Mouse (Mus musculus): ENCODE data around the gene Capn9. TPM values are rescaled to one million over a fixed set of nuclear protein-coding genes. Genes with fewer than 3 reads are reported as not detected.

Capn9 gene
- polyA plus RNA-seq, 1 experiment, result not detected

DNA sequence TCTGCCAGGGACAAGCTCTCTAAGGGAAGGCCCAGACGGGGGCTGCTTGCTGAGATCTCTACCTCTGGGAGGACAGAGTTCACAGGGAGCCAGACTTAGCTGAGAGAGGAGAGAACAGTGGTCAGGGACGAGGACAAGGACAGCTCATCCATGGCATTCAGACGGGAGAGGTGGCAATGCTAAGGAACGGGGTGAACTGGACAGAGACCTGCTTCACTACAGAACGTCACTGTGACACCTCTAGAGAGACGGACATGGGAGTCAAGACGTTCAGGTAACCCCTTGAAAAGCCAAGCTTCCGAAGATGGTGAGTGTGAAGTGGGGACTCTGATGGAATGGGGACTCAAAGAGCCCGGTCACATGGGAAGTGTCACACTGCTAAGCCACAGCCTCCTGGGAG, 50.3 kb downstream of the Capn9 start:
- Histone ChIP-seq H3K36me3 (ENCODE audit: control insufficient read depth) (no peaks in the 10 kb centered on the region), H3K27me3 (ENCODE audit: control insufficient read depth) (no peaks in the 10 kb centered on the region), H3K9me3 (ENCODE audit: control insufficient read depth, low read length) (no peaks in the 10 kb centered on the region), H3K4me3 (replicated peaks) (no peak overlapping the region), H3K4me1 (ENCODE audit: control insufficient read depth) (no peaks in the 10 kb centered on the region)
- TF ChIP-seq TAL1 (IDR thresholded peaks at IDR 0.05; ENCODE audit: low read length) (no peak), GATA1 (IDR thresholded peaks at IDR 0.05; ENCODE audit: low read length) (no peak)

DNA sequence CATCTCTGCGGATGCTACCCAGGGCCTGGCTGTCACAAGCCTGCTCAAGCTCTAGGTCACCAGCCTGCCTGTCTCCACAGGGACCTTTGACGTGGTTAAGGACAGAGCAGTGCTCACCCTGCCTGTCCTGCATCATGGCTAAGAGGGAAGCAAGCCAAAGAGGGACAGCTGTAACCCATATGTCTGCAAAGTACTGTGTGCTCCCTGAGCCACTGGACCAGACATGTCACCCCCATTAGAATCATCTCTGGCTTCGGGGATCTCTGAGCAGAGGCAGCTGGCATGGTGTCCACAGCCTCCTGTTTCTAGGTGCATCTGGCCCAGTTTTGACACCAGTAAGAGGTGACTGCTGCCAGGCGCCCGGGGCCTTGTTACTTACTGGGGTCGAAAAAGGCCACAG, 54.6 kb downstream of the Capn9 start:
- H3K4me1 ChIP-seq (ENCODE audit: control insufficient read depth), result peaks cover 3% of the 10 kb centered on the region; the same call in 1 of the 2 replicates
- TF ChIP-seq GATA1 (IDR thresholded peaks at IDR 0.05; ENCODE audit: low read length), result no peak
- no peak for TF ChIP-seq TAL1 (IDR thresholded peaks at IDR 0.05; ENCODE audit: low read length)
- no peaks in the 10 kb centered on the region for H3K9me3 ChIP-seq (ENCODE audit: control insufficient read depth, low read length)
- no peaks in the 10 kb centered on the region for H3K27me3 ChIP-seq (ENCODE audit: control insufficient read depth)
- no peak overlapping the region for H3K4me3 ChIP-seq (replicated peaks)
- H3K36me3 ChIP-seq (ENCODE audit: control insufficient read depth), result peaks cover 6% of the 10 kb centered on the region

DNA sequence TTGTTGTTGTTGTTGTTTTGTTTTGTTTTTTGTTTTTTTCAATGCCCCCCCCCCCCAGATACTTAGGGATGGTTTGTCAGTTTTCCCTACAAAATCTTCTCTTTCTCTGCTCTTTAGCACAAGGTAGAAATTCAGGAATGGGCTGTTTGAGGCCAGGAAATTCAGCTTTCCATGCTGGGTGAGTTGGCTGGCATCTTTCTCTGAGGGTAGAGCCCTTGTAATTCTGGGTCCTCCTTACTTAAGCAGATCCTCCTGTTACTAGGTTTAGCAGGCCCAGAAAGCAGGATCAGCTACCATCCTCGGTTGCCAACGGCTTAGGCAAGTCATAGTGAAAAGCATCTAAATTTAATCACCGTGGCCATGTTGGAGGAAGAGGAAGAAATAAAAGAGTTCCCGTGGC, 55.0 kb downstream of the Capn9 start:
- H3K27me3 ChIP-seq (ENCODE audit: control insufficient read depth), result no peaks in the 10 kb centered on the region
- TF ChIP-seq GATA1 (IDR thresholded peaks at IDR 0.05; ENCODE audit: low read length) (no peak), TAL1 (IDR thresholded peaks at IDR 0.05; ENCODE audit: low read length) (no peak)
- no peak overlapping the region for H3K4me3 ChIP-seq (replicated peaks)

DNA sequence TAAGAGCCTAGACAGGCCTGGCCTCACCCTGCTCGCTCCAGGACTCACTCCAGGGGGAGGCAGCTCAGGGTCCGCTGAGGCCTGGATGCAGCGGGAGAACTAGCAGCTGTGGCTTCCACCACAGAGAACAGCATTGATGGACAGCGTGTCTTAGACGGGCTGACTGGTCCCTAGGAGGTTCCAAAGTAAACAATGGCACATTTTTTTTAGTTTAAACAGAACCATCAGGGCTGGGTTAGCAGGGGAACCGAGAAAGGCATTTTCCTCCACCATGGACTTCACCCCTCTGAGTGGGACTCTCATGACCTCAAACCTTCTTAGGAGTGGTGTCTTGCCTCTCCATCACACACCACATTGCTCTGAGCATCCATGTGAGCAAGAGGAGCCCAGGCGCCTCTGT, 56.1 kb downstream of the Capn9 start:
- Histone ChIP-seq H3K36me3 (ENCODE audit: control insufficient read depth) (peaks cover 19% of the 10 kb centered on the region), H3K27me3 (ENCODE audit: control insufficient read depth) (no peaks in the 10 kb centered on the region), H3K4me3 (replicated peaks) (no peak overlapping the region), H3K4me1 (ENCODE audit: control insufficient read depth) (peaks cover 3% of the 10 kb centered on the region; the same call in 1 of the 2 replicates), H3K9me3 (ENCODE audit: control insufficient read depth, low read length) (no peaks in the 10 kb centered on the region)
- TF ChIP-seq TAL1 (IDR thresholded peaks at IDR 0.05; ENCODE audit: low read length) (no peak), GATA1 (IDR thresholded peaks at IDR 0.05; ENCODE audit: low read length) (no peak)

More for the DNA sequence above, 55.0 kb downstream of the Capn9 start:
- H3K9me3 ChIP-seq (ENCODE audit: control insufficient read depth, low read length), result no peaks in the 10 kb centered on the region
- H3K4me1 ChIP-seq (ENCODE audit: control insufficient read depth), result peaks cover 3% of the 10 kb centered on the region; the same call in 1 of the 2 replicates
- peaks cover 9% of the 10 kb centered on the region for H3K36me3 ChIP-seq (ENCODE audit: control insufficient read depth)

- peaks cover 3% of the 10 kb centered on the region; the same call in 1 of the 2 replicates for H3K4me1 ChIP-seq (ENCODE audit: control insufficient read depth)
- H3K36me3 ChIP-seq (ENCODE audit: control insufficient read depth), result peaks cover 31% of the 10 kb centered on the region
- H3K4me3 ChIP-seq (replicated peaks), result no peak overlapping the region
- H3K9me3 ChIP-seq (ENCODE audit: control insufficient read depth, low read length), result no peaks in the 10 kb centered on the region
- no peaks in the 10 kb centered on the region for H3K27me3 ChIP-seq (ENCODE audit: control insufficient read depth)
- TF ChIP-seq GATA1 (IDR thresholded peaks at IDR 0.05; ENCODE audit: low read length) (no peak), TAL1 (IDR thresholded peaks at IDR 0.05; ENCODE audit: low read length) (no peak)
Observed at GRCm38 (mm10) chr8:124633001-124633703, 57.2 kb downstream of the Capn9 start.

DNA sequence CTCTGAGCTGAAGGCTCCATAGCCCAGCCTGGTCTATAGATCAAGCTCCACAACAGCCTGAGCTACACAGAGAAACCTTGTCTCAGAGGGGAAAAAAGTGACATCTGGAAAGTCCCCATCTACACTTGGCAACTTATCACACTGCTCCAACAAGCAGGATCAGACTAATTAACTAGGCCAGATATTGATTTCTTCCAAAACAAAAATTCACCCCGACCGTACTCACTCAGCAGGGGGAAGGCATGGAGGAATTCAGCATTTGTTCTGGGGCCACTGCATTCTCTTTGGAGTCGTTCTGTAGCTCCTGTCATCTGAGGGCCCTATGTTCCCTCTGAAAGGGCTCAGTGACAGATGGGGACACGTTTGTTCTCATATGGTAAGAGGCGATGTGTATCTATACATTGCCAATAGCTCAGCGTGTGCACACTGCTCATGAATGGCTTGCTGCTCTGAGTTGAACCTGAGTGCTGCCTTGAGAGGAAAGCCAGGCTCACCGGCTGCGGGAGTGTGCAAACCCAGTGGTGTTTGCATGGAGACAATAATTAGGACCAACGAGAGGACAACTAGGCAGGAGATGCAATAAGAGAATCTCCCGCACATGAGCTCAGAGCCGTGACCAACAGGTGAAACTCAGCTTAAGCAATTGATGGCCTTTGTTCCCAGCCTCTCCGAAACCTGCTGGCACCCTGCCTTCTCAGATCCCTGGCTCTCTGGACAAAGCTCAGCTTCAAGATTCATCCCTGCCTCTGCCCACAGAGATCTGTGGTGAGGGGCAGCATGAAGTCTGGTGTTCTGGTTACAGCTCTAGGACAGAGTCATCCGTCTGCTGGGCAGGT, 58.7 kb downstream of the Capn9 start:
- Histone ChIP-seq H3K9me3 (ENCODE audit: control insufficient read depth, low read length) (no peaks in the 10 kb centered on the region), H3K4me1 (ENCODE audit: control insufficient read depth) (peaks cover 3% of the 10 kb centered on the region; the same call in 1 of the 2 replicates), H3K4me3 (replicated peaks) (no peak overlapping the region), H3K36me3 (ENCODE audit: control insufficient read depth) (peaks cover 44% of the 10 kb centered on the region), H3K27me3 (ENCODE audit: control insufficient read depth) (no peaks in the 10 kb centered on the region)
- TF ChIP-seq GATA1 (IDR thresholded peaks at IDR 0.05; ENCODE audit: low read length), result no peak
- no peak for TF ChIP-seq TAL1 (IDR thresholded peaks at IDR 0.05; ENCODE audit: low read length)

DNA sequence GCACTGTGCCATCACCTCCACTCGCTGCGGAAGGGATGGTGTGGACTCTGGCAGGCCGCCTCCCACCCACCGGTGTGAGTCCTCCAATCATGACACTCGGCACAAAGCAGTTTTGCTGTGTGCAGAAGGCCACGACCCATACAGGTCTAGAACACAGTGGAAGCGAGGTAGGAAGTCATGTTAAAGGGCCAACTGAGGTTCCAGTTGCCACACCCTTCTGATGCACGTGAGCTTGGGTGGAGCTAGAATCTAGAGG, 59.3 kb downstream of the Capn9 start:
- H3K36me3 ChIP-seq (ENCODE audit: control insufficient read depth), result peaks cover 49% of the 10 kb centered on the region
- H3K4me1 ChIP-seq (ENCODE audit: control insufficient read depth), result peaks cover 3% of the 10 kb centered on the region; the same call in 1 of the 2 replicates
- TF ChIP-seq GATA1 (IDR thresholded peaks at IDR 0.05; ENCODE audit: low read length) (no peak), TAL1 (IDR thresholded peaks at IDR 0.05; ENCODE audit: low read length) (no peak)
- H3K4me3 ChIP-seq (replicated peaks), result no peak overlapping the region
- H3K27me3 ChIP-seq (ENCODE audit: control insufficient read depth), result no peaks in the 10 kb centered on the region
- no peaks in the 10 kb centered on the region for H3K9me3 ChIP-seq (ENCODE audit: control insufficient read depth, low read length)

DNA sequence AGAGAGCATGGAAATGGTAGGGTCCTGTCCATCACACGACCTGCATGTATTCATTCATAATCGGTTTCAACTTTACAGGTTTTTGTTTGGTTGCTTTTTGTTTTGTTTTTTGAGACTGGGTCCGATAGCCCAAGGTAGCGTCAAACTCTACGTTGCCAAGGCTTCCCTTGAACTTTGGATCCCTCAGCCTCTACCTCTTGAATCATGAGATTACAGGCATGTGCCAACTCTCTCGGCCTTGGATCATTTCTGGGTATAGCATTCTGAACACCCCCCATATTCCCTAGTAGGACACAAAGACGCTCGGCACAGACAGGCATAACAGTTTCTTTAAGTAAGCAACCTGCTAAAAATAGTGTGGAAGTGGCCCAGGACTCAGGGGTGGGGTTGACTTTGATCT, 65.7 kb downstream of the Capn9 start:
- Histone ChIP-seq H3K27me3 (ENCODE audit: control insufficient read depth) (no peaks in the 10 kb centered on the region), H3K9me3 (ENCODE audit: control insufficient read depth, low read length) (0 out of 2 replicates have a peak, but pooled peaks cover 7% of the 10 kb centered on the region), H3K4me1 (ENCODE audit: control insufficient read depth) (peaks cover 5% of the 10 kb centered on the region), H3K36me3 (ENCODE audit: control insufficient read depth) (peaks cover 83% of the 10 kb centered on the region), H3K4me3 (replicated peaks) (no peak overlapping the region)
- TF ChIP-seq TAL1 (IDR thresholded peaks at IDR 0.05; ENCODE audit: low read length) (no peak), GATA1 (IDR thresholded peaks at IDR 0.05; ENCODE audit: low read length) (no peak)

All from erythroblast, embryonic 14.5 days (primary cell).